Mouse (Mus musculus) activated CD4-positive, CD25-positive, alpha-beta regulatory T cell (primary cell): Measurements from ENCODE around the gene Tenm3. TPM values are rescaled to one million over a fixed set of nuclear protein-coding genes. Genes with fewer than 3 reads are reported as not detected.

Source experiments
- polyA plus RNA-seq, 2 experiments: library from polyadenylated mRNA; unstranded; fragments of 100-300 nt; shearing (Covaris generic); gene quantifications; one replicate each; pipeline ENCODE4 v1.2.1; 2017

Gene Tenm3
- under 1 TPM in 1 of 2 experiments, not detected in 1; 0.47 TPM for polyA plus RNA-seq

DNA sequence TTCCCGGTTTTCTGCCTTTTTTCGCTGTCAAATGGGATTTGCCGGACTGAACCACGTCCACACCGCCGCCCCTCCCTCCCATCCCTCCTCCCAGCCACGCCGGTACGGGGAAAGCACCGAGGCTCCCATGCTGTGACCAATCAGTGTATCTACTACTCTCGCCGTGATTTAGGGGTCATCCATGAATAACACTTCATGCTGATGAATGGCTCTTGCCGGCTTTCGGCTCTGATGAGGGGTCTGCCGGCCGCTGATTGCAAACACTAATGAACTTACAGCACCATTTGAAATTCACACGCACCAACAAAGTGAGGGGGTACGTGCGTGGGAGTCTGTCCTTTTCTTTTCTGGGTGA, at the start of gene Tenm3:
Gene Tenm3, minus strand, starts transcription at position 21 of the 355 bp plus-strand sequence.

